In genomic region chr15:10747638-10748037, GRCm38 (mm10) we compare ENCODE assay signal across 11 mouse cellular contexts. TPM values are rescaled to one million over a fixed set of nuclear protein-coding genes. Genes with fewer than 3 reads are reported as not detected.
DNase-seq lines count a peak whose midpoint lies in the region; ATAC-seq and TF ChIP-seq lines count a peak whose summit lies in the region.
"Had no signal": no experiment of that assay in that cellular context is flagged by ENCODE, and none has a peak within 500 bp of the region (broad histone marks: within the 10 kb centered on the region; RNA-seq: fewer than 3 reads in every experiment).

No protein-coding gene starts in this region.

- no peak overlapping the region for H3K27ac ChIP-seq in embryonic facial prominence, embryonic 14.5 days (replicated peaks; ENCODE audit: low read depth, low read length)
- no peak overlapping the region for H3K27ac ChIP-seq in thymus, adult 2 months (ENCODE audit: control insufficient read depth, insufficient read depth, low read length)
- H3K27ac ChIP-seq in cerebellum, adult 2 months (ENCODE audit: insufficient read depth, low read length) = no peak overlapping the region
- H3K27ac ChIP-seq: liver, embryonic 15.5 days had no signal

- H3K36me3 ChIP-seq in embryonic facial prominence, embryonic 14.5 days (ENCODE audit: control insufficient read depth, insufficient read depth, low read length) = no peaks in the 10 kb centered on the region
- H3K36me3 ChIP-seq in thymus, adult 2 months (ENCODE audit: control insufficient read depth, insufficient read depth, low read length) = no peaks in the 10 kb centered on the region
- H3K36me3 ChIP-seq: liver, embryonic 15.5 days had no signal

- no peak; the same call in 1 of the 2 replicates for ATAC-seq in embryonic facial prominence, embryonic 14.5 days (ENCODE audit: low read depth)

- intact Hi-C loops in heart, postnatal 10 days (cut with DNase I) = no loop called here
- intact Hi-C loops in left cerebral cortex, postnatal 25 days (cut with DNase I) = loop anchor here (5.0 kb wide), 1 partner anchor 65 kb away; no protein-coding TSS in a partner anchor

- H3K27me3 ChIP-seq in embryonic facial prominence, embryonic 14.5 days (replicated peaks; ENCODE audit: control insufficient read depth, insufficient read depth, low read length) = no peaks in the 10 kb centered on the region
- no peaks in the 10 kb centered on the region for H3K27me3 ChIP-seq in thymus, adult 2 months (ENCODE audit: control insufficient read depth, insufficient read depth, low read length)
- H3K27me3 ChIP-seq in cerebellum, adult 2 months (ENCODE audit: control insufficient read depth, insufficient read depth, low read length) = no peaks in the 10 kb centered on the region
- H3K27me3 ChIP-seq: CH12.LX; liver, embryonic 15.5 days had no signal

- TF ChIP-seq POLR2A in thymus, adult 2 months (IDR thresholded peaks at IDR 0.05; ENCODE audit: control insufficient read depth, extremely low read depth, insufficient read depth, low read length, poor library complexity) = no peak
- TF ChIP-seq POLR2A in cerebellum, adult 2 months (IDR thresholded peaks at IDR 0.05; ENCODE audit: borderline replicate concordance, insufficient read depth, low read length) = no peak

- no peak overlapping the region for H3K4me2 ChIP-seq in embryonic facial prominence, embryonic 14.5 days (ENCODE audit: low read depth, low read length)
- H3K4me2 ChIP-seq: liver, embryonic 15.5 days had no signal

- H3K9ac ChIP-seq in embryonic facial prominence, embryonic 14.5 days (ENCODE audit: low read depth, low read length) = no peak overlapping the region
- H3K9ac ChIP-seq: liver, embryonic 15.5 days had no signal

- DNase-seq in heart, adult 11 months = peak; percentile 79
- no peak for DNase-seq in heart, postnatal 10 days
- DNase-seq in 3134 (ENCODE audit: extremely low read depth, insufficient read length, low spot score) = peak; percentile 15
- DNase-seq in embryonic facial prominence, embryonic 14.5 days (ENCODE audit: low spot score) = peak; percentile 17
- peak; percentile 28 to 73 for DNase-seq in left cerebral cortex, postnatal 25 days (ENCODE audit: low spot score in 2 of 2)
- DNase-seq in thymus, adult 2 months = no peak
- no peak for DNase-seq in cerebellum, adult 2 months
- no peak for DNase-seq in urinary bladder, postnatal 14 days (ENCODE audit: low spot score)
- DNase-seq: thymus, postnatal 4 days had no signal

- WGBS in embryonic facial prominence, embryonic 14.5 days = 52% methylated on average over 8 of the region's 8 CpGs
- 57% methylated on average over 8 of the region's 8 CpGs for WGBS in thymus, adult 2 months
- WGBS in cerebellum, adult 2 months = 69% methylated on average over 8 of the region's 8 CpGs

- TF ChIP-seq CTCF in thymus, adult 2 months (IDR thresholded peaks at IDR 0.05; ENCODE audit: borderline replicate concordance, control insufficient read depth, extremely low read depth, insufficient read depth, low read length, poor library complexity) = no peak
- TF ChIP-seq CTCF in cerebellum, adult 2 months (IDR thresholded peaks at IDR 0.05; ENCODE audit: borderline replicate concordance, insufficient read depth, low read depth, low read length) = no peak

- no peaks in the 10 kb centered on the region for H3K9me3 ChIP-seq in embryonic facial prominence, embryonic 14.5 days (ENCODE audit: control insufficient read depth, low read length)
- H3K9me3 ChIP-seq: liver, embryonic 15.5 days had no signal

- H3K4me1 ChIP-seq in embryonic facial prominence, embryonic 14.5 days (ENCODE audit: control insufficient read depth, insufficient read depth, low read length) = peaks cover 5% of the 10 kb centered on the region; the same call in 1 of the 2 replicates
- H3K4me1 ChIP-seq in thymus, adult 2 months (replicated peaks; ENCODE audit: control insufficient read depth, insufficient read depth, low read length) = no peaks in the 10 kb centered on the region
- no peaks in the 10 kb centered on the region for H3K4me1 ChIP-seq in cerebellum, adult 2 months (ENCODE audit: control insufficient read depth, insufficient read depth, low read length)
- H3K4me1 ChIP-seq: liver, embryonic 15.5 days had no signal

- H3K4me3 ChIP-seq in embryonic facial prominence, embryonic 14.5 days (ENCODE audit: low read depth, low read length) = no peak overlapping the region
- no peak overlapping the region for H3K4me3 ChIP-seq in thymus, adult 2 months (ENCODE audit: control insufficient read depth, insufficient read depth, low read length)
- H3K4me3 ChIP-seq in cerebellum, adult 2 months (replicated peaks; ENCODE audit: insufficient read depth, low read depth, low read length) = no peak overlapping the region
- H3K4me3 ChIP-seq: liver, embryonic 15.5 days had no signal

RNA-seq across cellular contexts. Expression of gene Rai14, which starts 33.2 kb away (rescaled TPM):
- total RNA-seq in heart, postnatal 10 days (2021) = 10 to 100 TPM in 1 of 2 experiments, 1 to 10 TPM in 1; 9.7 to 11.0 TPM
- polyA plus RNA-seq in embryonic facial prominence, embryonic 14.5 days (2014; fragmentation: Nextera tagmentation; extraction: Ambion mirVana) = 52.4 and 53.4 TPM in 2 replicates
- 1 to 10 TPM; 7.5 to 8.9 TPM for total RNA-seq in left cerebral cortex, postnatal 25 days (2021)
- 1.3 and 1.6 TPM in 2 replicates for polyA plus RNA-seq in thymus, adult 2 months (2012; rRNA removed)
- polyA plus RNA-seq in cerebellum, adult 2 months (2012; rRNA removed) = 2.7 and 2.8 TPM in 2 replicates

Comparison
In these comparisons a context has a peak if more than half of its experiments do, and no peak if none do; other contexts are left out.
1. DNase-seq: peak in heart, adult 11 months (single experiment), 3134 (single experiment), embryonic facial prominence, embryonic 14.5 days (single experiment) and left cerebral cortex, postnatal 25 days (2 of 2); none in heart, postnatal 10 days (0 of 2), thymus, adult 2 months (single experiment), cerebellum, adult 2 months (0 of 2) and urinary bladder, postnatal 14 days (single experiment).
2. RNA of gene Rai14, which starts 33.2 kb away (polyA plus RNA-seq): 52.4 to 53.4 TPM in embryonic facial prominence, embryonic 14.5 days; 2.7 to 2.8 TPM in cerebellum, adult 2 months and 1.3 to 1.6 TPM in thymus, adult 2 months; every median in the first group is over 10 times any median in the second.